Mouse (Mus musculus) natural killer cell, adult 2 months (primary cell): ENCODE measurements around the gene Srxn1.

Experiments
- DNase-seq, 2 experiments: peaks; one replicate each; pipeline ENCODE4 v3.0.0; 2022; ENCODE audit warnings: low spot score in 2 of 2

Gene Srxn1

DNA sequence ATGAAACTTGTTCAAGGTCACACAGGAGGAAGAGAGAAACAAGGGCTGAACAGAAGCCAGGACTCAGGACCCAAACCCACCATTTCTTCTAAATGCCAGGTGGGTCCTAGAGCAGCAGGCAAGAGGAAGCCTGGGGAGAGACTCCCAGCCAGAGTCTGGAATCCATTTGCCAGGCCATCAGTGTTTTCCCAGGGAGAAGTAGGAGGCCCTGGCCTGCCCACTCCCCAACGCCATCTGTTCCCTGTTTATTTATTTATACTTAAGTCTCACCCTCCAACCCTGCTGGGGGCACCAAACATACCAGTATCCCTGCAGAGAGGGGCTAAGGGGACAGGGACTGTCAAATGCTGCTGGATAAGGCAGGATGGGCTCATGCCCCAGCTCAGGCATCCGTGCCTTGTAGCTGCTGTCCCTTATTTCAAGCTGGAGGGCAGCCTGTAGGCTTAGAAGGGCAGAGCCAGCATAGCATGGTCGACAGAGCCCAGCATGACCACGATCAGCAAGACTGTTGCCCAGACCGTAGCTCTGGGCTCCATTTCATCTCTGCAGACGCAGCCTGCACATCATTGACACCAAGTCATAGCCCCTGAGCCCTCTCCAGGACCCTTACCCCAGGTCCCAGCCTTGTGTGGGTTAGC, 14.0 kb downstream of the Srxn1 start:
- DNase-seq = no peak

DNA sequence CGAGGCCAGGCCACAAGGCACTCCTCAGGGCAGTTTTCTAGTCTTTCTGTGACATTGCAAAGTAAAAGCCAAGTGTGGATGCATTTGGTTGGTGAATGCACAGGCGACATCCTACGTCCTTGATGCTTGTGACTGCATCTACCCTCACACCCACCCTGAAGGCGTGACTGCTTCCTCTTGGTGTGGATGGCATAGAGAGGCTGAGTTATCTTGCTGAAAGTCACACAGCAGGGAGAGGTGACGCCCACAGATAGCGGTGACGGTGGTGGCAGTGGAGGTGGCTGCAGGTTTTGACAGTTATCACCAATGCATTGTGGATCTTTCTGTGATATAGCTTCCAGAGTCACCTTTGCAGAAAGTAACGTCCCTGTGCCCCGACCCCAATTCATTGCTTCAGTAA, 17.6 kb downstream of the Srxn1 start:
- no peak for DNase-seq

DNA sequence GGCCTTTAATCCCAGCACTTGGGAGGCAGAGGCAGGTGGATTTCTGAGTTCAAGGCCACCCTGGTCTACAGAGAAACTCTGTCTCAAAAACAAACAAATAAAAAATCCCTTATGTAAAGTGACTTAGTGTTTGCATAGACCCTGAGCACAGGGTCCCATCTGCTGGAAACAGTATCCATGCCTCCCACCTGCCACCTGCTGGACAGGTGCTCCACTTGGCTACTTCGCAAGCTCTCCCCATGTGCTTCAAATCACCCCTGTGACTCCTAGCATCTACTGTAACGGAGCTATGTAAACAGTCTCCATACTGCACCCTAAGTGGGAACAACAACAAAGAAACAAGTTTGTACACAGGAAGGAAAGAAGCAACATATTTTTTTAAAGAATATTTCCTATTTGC, 23.3 kb downstream of the Srxn1 start:
- no peak for DNase-seq

DNA sequence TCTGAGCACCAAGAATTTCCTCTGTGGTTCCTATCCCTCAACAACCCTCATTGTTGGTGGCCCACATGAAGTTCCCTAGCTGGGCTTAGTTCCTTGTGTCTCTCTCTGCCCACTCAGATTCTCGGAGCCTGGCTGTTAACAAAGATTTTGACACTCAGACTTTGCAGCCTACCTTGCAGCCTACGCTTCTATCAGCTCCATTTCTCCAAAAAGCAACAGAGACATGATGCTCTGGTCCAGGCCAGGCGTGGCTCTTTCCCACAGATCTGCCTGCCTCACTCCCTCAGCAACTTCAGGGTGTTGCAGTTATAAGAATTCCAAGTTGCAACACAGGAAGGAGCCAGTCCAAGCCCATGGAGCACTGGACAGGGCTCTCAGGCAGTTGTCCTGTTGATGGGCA, 24.5 kb downstream of the Srxn1 start:
- DNase-seq = no peak

DNA sequence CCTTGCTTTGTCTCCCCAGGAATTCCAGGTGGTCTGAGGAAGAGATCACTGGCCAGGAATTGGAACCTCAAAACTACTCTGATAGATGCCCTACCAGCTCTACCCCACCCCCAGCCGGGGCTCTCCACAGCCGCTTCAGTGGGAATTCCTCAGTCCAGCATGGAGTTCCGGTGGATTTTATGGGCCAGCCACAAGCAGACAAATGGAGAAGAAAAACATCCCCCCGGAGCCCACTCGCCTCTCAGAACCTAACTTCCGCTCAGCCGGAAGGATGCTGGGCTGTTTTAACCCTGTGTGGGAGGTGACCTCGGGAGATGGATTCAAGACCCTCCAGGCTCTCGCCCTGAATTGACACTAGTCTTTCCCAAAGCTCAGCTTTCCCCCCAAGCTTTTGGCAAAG, 26.7 kb downstream of the Srxn1 start:
- DNase-seq = no peak

DNA sequence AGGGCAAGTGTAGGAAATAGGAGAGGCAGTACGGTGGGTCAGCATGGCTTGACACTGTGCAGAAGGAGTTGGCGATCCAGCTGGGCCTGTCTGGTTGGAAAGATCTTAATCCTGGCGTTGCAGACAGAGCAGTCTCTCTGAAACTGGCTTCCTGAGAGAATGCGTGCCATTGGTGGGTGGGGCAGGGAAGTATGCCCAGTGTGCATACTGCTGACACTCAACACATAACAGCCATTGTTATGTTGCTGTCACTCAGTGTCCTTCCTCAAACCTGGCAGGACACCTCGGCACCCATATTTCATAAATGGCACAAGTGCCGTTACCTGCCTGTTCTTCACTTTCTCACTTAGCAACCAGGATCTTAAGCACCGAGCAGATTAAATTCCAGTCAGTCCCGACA, 27.4 kb downstream of the Srxn1 start:
- DNase-seq = no peak

DNA sequence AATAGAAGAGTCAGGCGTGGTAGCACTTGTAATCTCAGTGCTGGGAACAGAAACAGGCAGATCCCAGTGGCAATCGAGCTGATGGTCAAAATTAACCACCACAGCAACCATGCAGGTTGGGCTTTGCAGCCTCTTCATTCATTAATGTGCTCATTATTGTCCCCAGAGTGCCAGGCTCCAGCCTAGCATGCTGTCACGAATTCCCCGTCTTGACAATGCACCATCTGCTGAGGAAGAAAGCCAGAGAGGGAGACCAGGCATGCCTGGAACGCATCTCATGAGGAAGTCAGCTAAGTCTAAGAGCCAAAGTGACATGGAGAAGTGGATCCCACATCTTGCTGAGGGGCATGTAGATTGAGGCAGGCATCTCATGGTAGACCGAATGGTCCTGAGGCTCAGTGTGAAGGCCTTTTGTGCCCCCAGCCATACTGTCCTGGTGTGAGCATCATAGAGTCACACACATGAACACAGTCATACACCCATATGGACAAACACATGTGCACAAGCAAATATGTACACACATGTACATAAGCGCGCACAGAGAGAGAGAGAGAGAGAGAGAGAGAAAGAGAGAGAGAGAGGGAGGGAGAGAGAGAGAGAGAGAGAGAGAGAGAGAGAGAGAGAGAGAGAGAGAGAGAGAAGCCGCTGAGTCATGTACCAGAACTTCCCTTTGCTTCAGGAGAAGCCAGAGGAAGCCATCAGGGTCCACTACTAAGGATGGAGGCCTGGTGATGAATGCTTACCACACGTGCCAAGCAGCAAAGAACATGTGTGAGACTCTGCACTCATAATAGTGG, 34.1 kb downstream of the Srxn1 start:
- no peak for DNase-seq

DNA sequence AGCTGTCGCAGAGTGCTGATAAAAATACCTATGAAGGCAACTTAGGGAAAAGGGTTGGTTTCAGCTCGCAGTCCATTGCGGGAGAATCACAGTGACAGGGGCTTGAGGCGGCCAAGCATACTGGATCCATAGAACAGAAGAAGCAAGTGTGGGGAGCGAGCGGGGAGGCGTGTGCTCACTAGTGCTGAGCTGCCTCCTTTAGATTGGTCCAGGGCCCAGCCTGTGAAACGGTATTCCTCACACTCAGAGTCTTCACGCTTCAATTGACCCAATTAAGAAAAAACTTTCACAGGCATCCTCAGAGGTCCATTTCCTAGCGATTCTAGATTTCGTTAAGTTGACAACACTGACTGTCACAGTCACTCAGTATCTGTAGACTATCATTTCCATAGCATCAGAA, 35.6 kb downstream of the Srxn1 start:
- no peak for DNase-seq

DNA sequence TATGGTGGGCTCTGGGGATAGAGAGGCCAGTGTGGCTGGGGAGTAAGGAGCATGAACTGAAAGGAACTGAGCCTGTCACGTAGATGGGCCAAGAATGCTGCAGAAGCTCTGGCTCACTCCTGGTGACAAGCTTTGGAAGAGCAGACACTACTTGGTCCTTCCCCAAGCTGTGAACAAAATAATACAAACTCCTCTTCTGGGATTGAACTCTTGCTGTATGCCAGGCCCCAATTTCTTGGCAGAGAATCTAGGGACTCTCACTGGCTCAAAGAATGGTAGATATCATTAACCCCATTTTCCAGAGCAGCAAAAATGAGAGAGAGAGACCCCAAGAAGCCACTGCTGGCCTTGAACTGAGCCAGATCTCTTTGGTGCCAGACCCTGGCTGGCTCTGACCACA, 36.2 kb downstream of the Srxn1 start:
- no peak for DNase-seq

DNA sequence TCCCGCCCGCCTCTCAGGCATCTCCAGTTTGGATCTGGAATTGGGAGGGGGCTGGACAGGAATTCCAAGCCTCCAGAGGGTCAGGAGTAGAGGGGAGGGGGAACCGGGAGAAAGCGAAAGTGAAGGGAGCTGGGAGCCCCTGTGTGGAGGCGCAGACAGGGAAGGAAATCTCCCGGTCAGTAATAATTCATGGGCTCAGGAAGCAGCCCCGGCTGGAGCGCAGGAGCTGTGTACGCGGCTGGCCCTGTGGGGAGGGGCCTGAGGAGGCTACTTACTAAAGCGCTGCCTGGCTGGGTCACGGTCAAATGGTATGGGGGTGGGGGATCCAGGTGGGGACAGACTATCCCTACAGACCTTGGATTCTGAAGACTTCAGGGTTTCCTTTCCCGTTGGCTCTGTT, 36.7 kb downstream of the Srxn1 start:
- DNase-seq = no peak

DNA sequence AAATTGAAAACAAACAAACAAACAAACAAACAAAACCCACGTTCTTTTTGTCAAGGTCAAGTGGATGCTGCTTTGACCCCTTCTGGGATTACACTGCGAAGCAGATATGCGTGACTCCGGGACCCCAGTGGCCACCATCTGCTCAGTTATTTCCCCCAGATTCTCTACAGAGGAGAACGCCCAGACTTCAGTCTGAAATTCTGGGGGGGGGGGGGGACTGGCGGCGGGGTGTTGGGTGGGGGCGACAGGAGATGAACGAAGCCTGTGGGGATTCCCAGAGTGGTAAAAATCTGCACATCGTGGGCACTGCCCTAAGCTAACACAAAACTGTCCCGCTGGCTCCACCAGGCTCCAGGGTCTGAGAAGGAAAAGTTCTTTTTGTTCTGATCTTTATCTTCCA, 37.3 kb downstream of the Srxn1 start:
- DNase-seq = no peak

DNA sequence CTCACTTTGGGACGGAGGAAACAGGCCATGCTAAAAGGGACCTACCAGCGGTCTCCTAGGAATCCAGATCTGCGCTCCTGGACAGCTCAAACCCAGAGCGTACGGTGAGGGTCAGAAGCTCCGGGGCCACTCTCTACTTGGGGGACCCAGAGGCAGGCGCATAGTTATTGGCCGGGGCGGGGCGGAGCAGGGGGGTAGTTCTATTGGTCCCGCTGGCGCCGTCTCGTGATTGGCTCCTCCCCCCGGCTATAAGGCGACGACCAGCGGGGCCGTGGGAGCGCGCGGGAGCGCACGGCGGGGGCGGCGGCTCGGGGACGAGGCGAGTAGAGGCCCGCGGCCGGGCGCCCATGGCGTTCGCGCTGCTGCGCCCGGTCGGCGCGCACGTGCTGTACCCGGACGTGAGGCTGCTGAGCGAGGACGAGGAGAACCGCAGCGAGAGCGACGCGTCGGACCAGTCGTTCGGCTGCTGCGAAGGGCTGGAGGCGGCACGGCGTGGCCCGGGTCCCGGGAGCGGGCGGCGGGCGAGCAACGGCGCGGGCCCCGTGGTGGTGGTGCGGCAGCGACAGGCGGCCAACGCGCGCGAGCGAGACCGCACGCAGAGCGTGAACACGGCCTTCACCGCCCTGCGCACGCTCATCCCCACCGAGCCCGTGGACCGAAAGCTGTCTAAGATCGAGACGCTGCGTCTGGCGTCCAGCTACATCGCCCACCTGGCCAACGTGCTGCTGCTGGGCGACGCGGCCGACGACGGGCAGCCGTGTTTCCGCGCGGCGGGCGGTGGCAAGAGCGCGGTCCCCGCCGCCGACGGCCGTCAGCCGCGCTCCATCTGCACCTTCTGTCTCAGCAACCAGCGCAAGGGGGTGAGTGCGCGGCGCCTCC, 38.2 kb downstream of the Srxn1 start, which contains the start of gene Tcf15:
Gene Tcf15, plus strand, starts transcription at position 283 of the 879 bp plus-strand sequence.
- DNase-seq = no peak

DNA sequence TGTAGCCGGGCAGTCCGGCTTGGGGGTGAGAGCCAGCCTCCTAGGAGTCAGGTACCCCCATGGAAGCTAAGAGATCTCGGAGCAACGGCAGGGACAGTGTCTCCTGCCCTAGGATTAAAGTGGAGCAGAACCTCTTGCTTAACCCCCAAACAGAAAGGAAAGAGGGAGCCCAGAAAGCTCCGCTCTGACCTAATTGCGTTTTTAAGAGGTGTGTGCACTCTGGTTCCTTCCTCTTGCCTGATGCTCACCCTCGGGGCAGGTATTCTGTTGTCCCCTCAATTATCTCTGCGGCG, 38.8 kb downstream of the Srxn1 start:
- DNase-seq = no peak

DNA sequence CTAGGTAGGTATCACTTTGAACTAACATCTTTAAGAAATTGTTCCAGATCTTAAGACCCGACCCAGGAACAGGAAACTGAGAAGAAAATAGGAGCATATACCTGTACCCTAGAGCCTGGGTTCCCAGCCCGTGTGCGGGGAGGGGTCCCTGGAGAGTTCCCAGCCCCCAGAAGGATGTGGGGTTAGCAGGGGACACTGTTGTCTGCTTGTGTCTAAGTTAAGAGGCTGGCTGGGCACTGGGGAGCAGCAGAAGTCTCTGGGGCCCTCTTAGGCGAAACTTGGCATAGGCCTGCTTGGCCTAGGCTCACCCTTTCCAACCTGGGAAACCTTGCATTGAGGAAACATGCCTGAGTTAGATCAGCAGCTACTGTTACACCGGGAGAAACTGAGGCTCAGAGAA, 39.2 kb downstream of the Srxn1 start:
- no peak for DNase-seq

DNA sequence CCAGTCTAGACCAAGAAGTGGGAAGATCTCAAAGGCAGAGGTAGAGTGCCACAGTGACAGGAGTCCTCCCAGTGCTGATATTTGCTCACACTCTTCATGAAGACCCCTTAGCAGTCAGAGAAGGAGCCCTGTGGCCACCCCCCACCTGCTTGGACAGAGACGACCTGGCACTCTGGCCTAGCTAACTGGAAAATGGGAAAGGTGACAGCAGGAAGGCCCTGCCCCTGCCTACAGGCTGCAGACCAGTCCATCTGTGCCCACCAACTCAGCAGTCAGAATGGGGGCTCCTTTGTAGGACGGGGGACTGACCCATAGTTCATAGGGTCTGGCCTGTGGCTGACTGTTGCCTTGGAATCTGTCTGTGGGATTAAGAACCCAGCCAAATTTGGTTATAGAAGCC, 40.4 kb downstream of the Srxn1 start:
- DNase-seq = no peak

DNA sequence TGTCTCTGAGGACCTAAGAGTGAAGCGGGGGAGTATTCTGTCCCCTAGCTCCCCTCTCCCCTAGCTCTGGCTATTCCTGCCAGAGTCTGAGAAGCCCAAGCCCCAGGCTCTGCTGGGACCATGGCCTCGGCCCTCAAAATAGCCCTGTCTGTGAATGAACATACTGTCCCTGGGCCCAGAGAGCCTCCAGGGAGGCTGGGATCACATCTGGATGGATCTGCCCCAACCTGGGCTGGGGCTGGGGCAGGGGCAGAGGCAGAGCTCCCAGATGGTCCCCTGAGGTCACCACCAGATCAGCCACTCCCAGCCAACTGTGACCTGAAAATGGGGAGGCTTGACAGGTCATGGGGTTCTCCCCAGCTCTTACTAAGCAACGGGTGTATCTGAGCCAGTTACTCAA, 41.8 kb downstream of the Srxn1 start:
- no peak for DNase-seq

DNA sequence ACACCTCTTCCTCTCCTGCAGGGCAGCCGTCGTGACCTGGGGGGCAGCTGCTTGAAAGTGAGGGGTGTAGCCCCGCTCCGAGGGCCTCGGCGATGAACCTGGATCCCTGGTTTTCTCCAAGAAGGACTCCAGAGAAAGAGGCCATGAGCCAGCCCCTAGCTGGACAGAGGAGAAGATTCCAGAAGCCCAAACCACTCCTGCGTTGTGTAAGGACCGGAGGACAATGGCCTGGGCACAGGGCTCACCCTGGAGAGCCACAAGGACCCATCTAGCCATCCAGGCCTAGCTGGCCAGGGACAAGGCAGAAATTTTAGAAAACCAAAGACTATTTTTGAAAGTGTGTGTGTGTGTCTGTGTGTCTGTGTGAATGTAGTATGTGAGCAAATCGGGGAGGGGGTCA, 43.4 kb downstream of the Srxn1 start:
- DNase-seq = no peak

DNA sequence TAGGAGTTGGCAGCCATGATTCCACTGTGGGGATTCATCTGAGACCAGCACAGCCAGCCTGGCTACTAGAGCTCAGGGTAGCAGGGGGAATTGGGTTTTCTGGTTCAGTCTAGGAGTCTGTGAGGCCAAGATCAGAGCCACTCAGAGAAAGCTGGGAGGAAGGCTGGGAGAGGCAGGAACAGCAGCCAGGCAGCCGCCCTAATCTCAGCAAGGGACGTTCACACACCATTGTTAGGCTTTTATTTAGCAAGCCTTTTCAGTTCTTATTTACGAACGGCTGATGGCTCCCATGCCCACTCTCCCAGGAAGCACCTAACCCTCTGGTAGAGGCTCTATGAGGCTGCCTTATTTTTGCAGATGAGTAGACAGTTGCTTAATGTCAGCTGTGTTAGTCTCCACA, 44.6 kb downstream of the Srxn1 start:
- DNase-seq = no peak

DNA sequence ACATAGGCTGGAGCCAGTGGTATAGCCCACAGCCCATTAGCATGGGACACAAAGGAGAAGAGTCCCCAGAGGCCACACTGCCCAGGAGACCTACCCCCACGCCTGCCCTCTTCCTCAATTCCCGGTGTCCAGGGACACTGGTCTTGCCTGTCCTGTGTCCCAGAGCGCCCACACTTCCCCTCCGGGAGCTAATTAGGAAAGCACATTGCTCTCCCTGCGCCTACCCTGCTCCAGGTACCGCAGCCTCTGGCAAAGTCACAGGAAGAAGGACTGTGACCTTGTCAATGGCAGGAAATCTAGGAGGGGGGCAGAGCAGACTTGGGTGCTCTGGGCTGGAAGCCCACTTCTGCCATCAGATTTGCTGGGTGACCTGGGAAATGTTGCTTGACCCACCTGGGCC, 45.1 kb downstream of the Srxn1 start:
- no peak for DNase-seq

DNA sequence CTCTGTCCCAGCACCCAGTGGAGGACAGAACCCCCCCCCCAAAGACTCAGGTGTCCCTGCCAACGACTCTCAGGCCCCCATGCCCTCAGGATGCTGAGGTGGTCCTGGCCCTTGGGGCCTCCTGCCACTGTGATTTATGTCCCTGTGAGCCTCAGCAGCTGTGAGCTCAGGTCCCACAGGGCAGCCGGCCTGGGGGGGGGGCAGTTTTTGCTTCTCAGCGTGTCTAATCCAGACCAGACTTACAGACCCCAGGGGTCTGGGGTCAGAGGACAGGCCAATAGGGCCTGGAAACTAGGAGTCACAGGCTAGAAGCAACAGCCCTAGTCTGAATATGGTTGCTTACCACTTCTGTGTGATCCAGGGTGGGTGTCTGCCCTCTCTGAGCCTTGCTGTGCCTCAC, 48.0 kb downstream of the Srxn1 start:
- DNase-seq = no peak

DNA sequence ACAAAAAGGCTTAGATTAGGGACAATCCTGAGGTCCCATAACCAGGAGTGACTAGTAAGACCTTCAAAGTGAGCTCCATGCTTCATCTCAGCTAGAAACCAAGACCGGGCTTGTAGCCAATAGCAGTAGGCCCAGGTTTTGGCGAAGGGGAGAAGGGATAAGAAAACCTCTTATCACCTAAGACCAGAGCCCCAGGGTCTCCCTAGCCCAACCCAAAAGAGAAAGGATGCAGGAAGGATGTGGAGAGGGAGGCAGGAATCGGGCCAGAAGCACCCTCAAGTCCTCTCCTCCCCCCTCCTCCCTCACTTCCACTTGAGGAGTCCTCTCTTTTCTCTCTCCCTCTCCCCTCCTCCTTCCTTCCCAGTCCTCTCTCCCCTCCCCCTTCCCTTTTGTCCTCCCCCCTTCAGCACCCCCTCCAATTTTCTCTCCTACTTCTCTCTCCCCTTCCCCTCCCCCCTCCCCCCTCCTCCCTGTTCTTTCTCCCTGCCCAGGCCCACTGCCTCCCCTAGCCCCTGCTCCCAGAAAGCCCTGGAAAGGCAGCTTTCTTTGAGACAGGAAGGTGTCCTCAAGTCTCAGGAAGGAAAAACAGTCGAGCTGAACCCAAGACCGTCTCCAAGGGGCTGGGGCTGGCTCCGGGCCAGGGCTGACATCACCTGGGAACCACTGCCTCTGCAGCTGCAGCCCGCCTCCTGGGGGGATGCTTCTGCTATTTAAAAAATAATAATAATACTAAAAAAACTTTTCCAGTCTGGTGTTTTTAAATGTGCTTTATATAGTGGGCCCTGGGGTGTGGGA, 50.3 kb downstream of the Srxn1 start:
- DNase-seq = no peak

DNA sequence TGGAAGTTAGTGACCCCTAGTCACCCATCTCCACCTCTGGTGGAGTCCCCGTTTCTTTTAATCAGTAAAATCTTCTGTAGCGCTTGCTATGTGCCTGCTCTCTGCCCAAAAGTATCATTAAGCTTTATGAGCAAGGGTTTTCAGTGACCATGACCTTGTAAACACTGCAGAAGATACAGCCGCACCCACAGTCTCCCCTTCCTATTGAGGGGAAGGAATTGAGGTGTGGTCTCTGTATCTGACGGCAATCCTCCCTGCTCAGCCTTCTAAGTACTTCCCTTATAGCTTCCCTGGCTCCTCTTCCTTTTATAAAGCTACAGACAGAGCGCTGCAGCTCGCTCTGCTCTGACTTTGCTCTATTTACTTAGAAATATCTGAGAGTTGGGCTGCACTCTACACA, 51.2 kb downstream of the Srxn1 start:
- DNase-seq = no peak
